ENCODE assay signal across 9 mouse cellular contexts in genomic region chr3:131703134-131703533, GRCm38 (mm10).
DNase-seq lines count a peak whose midpoint lies in the region; ATAC-seq lines count a peak whose summit lies in the region.
"Had no signal": no experiment of that assay in that cellular context is flagged by ENCODE, and none has a peak within 500 bp of the region (broad histone marks: within the 10 kb centered on the region; RNA-seq: fewer than 3 reads in every experiment).

No protein-coding gene starts in this region.

- H3K4me3 ChIP-seq in hindbrain, embryonic 11.5 days (ENCODE audit: low read depth, low read length) = no peak overlapping the region
- no peak overlapping the region for H3K4me3 ChIP-seq in hindbrain, embryonic 16.5 days (ENCODE audit: low read length)
- no peak overlapping the region for H3K4me3 ChIP-seq in hindbrain, embryonic 13.5 days
- H3K4me3 ChIP-seq: stomach, embryonic 15.5 days had no signal

- no peaks in the 10 kb centered on the region for H3K36me3 ChIP-seq in hindbrain, embryonic 11.5 days (ENCODE audit: control insufficient read depth, insufficient read depth, low read length)
- no peaks in the 10 kb centered on the region for H3K36me3 ChIP-seq in hindbrain, embryonic 16.5 days (ENCODE audit: control insufficient read depth, insufficient read depth, low read length)
- no peaks in the 10 kb centered on the region for H3K36me3 ChIP-seq in hindbrain, embryonic 13.5 days
- H3K36me3 ChIP-seq: stomach, embryonic 15.5 days had no signal

- H3K4me1 ChIP-seq in hindbrain, embryonic 11.5 days (replicated peaks; ENCODE audit: control insufficient read depth, insufficient read depth, low read length) = no peaks in the 10 kb centered on the region
- no peaks in the 10 kb centered on the region for H3K4me1 ChIP-seq in hindbrain, embryonic 16.5 days (ENCODE audit: control insufficient read depth, insufficient read depth, low read depth, low read length)
- no peaks in the 10 kb centered on the region for H3K4me1 ChIP-seq in hindbrain, embryonic 13.5 days (replicated peaks)
- H3K4me1 ChIP-seq: stomach, embryonic 15.5 days had no signal

- H3K27ac ChIP-seq in hindbrain, embryonic 11.5 days (ENCODE audit: low read depth, low read length) = no peak overlapping the region
- no peak overlapping the region for H3K27ac ChIP-seq in hindbrain, embryonic 16.5 days (ENCODE audit: low read depth, low read length)
- no peak overlapping the region for H3K27ac ChIP-seq in hindbrain, embryonic 13.5 days
- H3K27ac ChIP-seq: stomach, embryonic 15.5 days had no signal

- no peak overlapping the region for H3K4me2 ChIP-seq in hindbrain, embryonic 11.5 days (replicated peaks; ENCODE audit: low read depth, low read length)
- H3K4me2 ChIP-seq in hindbrain, embryonic 16.5 days (ENCODE audit: low read length) = no peak overlapping the region
- H3K4me2 ChIP-seq in hindbrain, embryonic 13.5 days = no peak overlapping the region
- H3K4me2 ChIP-seq: stomach, embryonic 15.5 days had no signal

- H3K27me3 ChIP-seq in hindbrain, embryonic 11.5 days (ENCODE audit: control insufficient read depth, insufficient read depth, low read length) = no peaks in the 10 kb centered on the region
- no peaks in the 10 kb centered on the region for H3K27me3 ChIP-seq in hindbrain, embryonic 16.5 days (replicated peaks; ENCODE audit: control insufficient read depth, insufficient read depth, low read length)
- no peaks in the 10 kb centered on the region for H3K27me3 ChIP-seq in hindbrain, embryonic 13.5 days
- H3K27me3 ChIP-seq: stomach, embryonic 15.5 days had no signal

- H3K9me3 ChIP-seq in hindbrain, embryonic 11.5 days (ENCODE audit: control insufficient read depth, low read length) = no peaks in the 10 kb centered on the region
- no peaks in the 10 kb centered on the region for H3K9me3 ChIP-seq in hindbrain, embryonic 16.5 days (ENCODE audit: control insufficient read depth, low read length)
- no peaks in the 10 kb centered on the region for H3K9me3 ChIP-seq in hindbrain, embryonic 13.5 days
- H3K9me3 ChIP-seq: stomach, embryonic 15.5 days had no signal

- no peak overlapping the region for H3K9ac ChIP-seq in hindbrain, embryonic 11.5 days (ENCODE audit: low read depth, low read length)
- H3K9ac ChIP-seq in hindbrain, embryonic 16.5 days (ENCODE audit: low read depth, low read length) = no peak overlapping the region
- H3K9ac ChIP-seq in hindbrain, embryonic 13.5 days = no peak overlapping the region
- H3K9ac ChIP-seq: stomach, embryonic 15.5 days had no signal

- peak; percentile 5 for DNase-seq in hindbrain, embryonic 11.5 days (ENCODE audit: low spot score)
- DNase-seq in right cerebral cortex, adult 2 months (ENCODE audit: low spot score in 2 of 2) = peak; percentile 20 to 22
- no peak for DNase-seq in right cerebral cortex, postnatal 25 days
- peak; percentile 20 for DNase-seq in embryo, embryonic 11.5 days (ENCODE audit: low read depth, low spot score)
- peak; percentile 29 for DNase-seq in right cerebral cortex, postnatal 4 days
- DNase-seq in natural killer cell, adult 2 months (ENCODE audit: low spot score in 2 of 2) = no peak

- no peak for ATAC-seq in hindbrain, embryonic 11.5 days (ENCODE audit: low FRiP score)
- ATAC-seq in hindbrain, embryonic 16.5 days = no peak
- ATAC-seq in hindbrain, embryonic 13.5 days (ENCODE audit: low FRiP score) = no peak

Comparison
In these comparisons a context has a peak if more than half of its experiments do, and no peak if none do; other contexts are left out.
1. DNase-seq: peak in hindbrain, embryonic 11.5 days (single experiment), right cerebral cortex, adult 2 months (2 of 2), embryo, embryonic 11.5 days (single experiment) and right cerebral cortex, postnatal 4 days (single experiment); none in right cerebral cortex, postnatal 25 days (single experiment) and natural killer cell, adult 2 months (0 of 2).